Mouse (Mus musculus): ENCODE data around the gene Sgf29. TPM values are rescaled to one million over a fixed set of nuclear protein-coding genes. Genes with fewer than 3 reads are reported as not detected.

Sgf29 gene
- total RNA-seq, 4 experiments from 2014 or later, result 30.5 to 44.4 (median 38.2) TPM

GRCm38 (mm10) chr7:126707442-126708174 lies 58.5 kb downstream of the Sgf29 start, which contains the start of gene Coro1a:
Gene Coro1a, minus strand, starts transcription at chr7:126707787.
- DNase-seq, result no peak

- DNase-seq, result no peak
Measured at GRCm38 (mm10) chr7:126708175-126708952, 59.3 kb downstream of the Sgf29 start.

- DNase-seq, result no peak
Measured at GRCm38 (mm10) chr7:126710266-126710665, 61.2 kb downstream of the Sgf29 start.

- no peak for DNase-seq
Measured at GRCm38 (mm10) chr7:126711910-126712309, 62.8 kb downstream of the Sgf29 start.

- no peak for DNase-seq
Measured at GRCm38 (mm10) chr7:126715679-126716078, 66.6 kb downstream of the Sgf29 start.

- DNase-seq, result no peak
Measured at GRCm38 (mm10) chr7:126717566-126717965, 68.5 kb downstream of the Sgf29 start.

- no peak for DNase-seq
Measured at GRCm38 (mm10) chr7:126718787-126719337, 69.8 kb downstream of the Sgf29 start.

- no peak for DNase-seq
Measured at GRCm38 (mm10) chr7:126721635-126722034, 72.5 kb downstream of the Sgf29 start.

Other genes starting within 250 kb of the Sgf29 start
- under 1 TPM; 0.56 to 0.94 (median 0.78) TPM for gene Cd19, start 234.4 kb upstream of the Sgf29 start, total RNA-seq (2022)
- 100 to 1,000 TPM in 2 of 4 experiments, 10 to 100 TPM in 2; 52.1 to 174 (median 93.2) TPM for gene Rabep2, start 220.6 kb upstream of the Sgf29 start, total RNA-seq (2022)
- gene Atp2a1, start 186.2 kb upstream of the Sgf29 start, total RNA-seq (2022), result under 1 TPM in 1 of 4 experiments, not detected in 3; 0.08 TPM
- 10 to 100 TPM; 54.3 to 78.7 (median 65.2) TPM for gene Sh2b1, start 173.9 kb upstream of the Sgf29 start, total RNA-seq (2022)
- 100 to 1,000 TPM; 205 to 255 (median 223) TPM for gene Tufm, start 161.9 kb upstream of the Sgf29 start, total RNA-seq (2022)
- gene Atxn2l, start 145.9 kb upstream of the Sgf29 start, total RNA-seq (2022), result 100 to 1,000 TPM in 2 of 4 experiments, 10 to 100 TPM in 2; 83.3 to 141 (median 110) TPM
- 100 to 1,000 TPM; 206 to 258 (median 232) TPM for gene Eif3c, start 82.9 kb upstream of the Sgf29 start, total RNA-seq (2022)
- 1 to 10 TPM; 1.4 to 4.3 (median 3.3) TPM for gene Apobr, start 64.4 kb upstream of the Sgf29 start, total RNA-seq (2022)
- 10 to 100 TPM; 25.6 to 55.5 (median 39.8) TPM for gene Cln3, start 63.5 kb upstream of the Sgf29 start, total RNA-seq (2022)
- not detected for gene Il27, start 54.4 kb upstream of the Sgf29 start, total RNA-seq (2022)
- gene Nupr1, start 18.4 kb upstream of the Sgf29 start, total RNA-seq (2022), result 10 to 100 TPM in 2 of 4 experiments, 1 to 10 TPM in 2; 7.9 to 17.5 (median 10.3) TPM
- 10 to 100 TPM; 33.4 to 42.0 (median 40.2) TPM for gene Sult1a1, start 27.1 kb downstream of the Sgf29 start, total RNA-seq (2022)
- 100 to 1,000 TPM in 1 of 4 experiments, 10 to 100 TPM in 3; 78.0 to 116 (median 95.6) TPM for gene Bola2, start 46.1 kb downstream of the Sgf29 start, total RNA-seq (2022)
- gene Slx1b, start 46.5 kb downstream of the Sgf29 start, total RNA-seq (2022), result 10 to 100 TPM; 14.7 to 21.1 (median 18.2) TPM
- 10 to 100 TPM; 21.0 to 28.2 (median 25.0) TPM for gene Coro1a, start 58.5 kb downstream of the Sgf29 start, total RNA-seq (2022)
- 100 to 1,000 TPM; 117 to 195 (median 156) TPM for gene Mapk3, start 110.3 kb downstream of the Sgf29 start, total RNA-seq (2022)
- 1 to 10 TPM; 1.8 to 9.2 (median 5.6) TPM for gene Gdpd3, start 117.0 kb downstream of the Sgf29 start, total RNA-seq (2022)
- gene Ypel3, start 127.6 kb downstream of the Sgf29 start, total RNA-seq (2022), result 100 to 1,000 TPM; 114 to 148 (median 125) TPM
- gene Tbx6, start 132.2 kb downstream of the Sgf29 start, total RNA-seq (2022), result under 1 TPM in 3 of 4 experiments, not detected in 1; 0.35 to 0.74 (median 0.56) TPM
- 100 to 1,000 TPM in 1 of 4 experiments, 10 to 100 TPM in 3; 85.9 to 100 (median 94.9) TPM for gene Ppp4c, start 143.2 kb downstream of the Sgf29 start, total RNA-seq (2022)
- 10 to 100 TPM in 3 of 4 experiments, 1 to 10 TPM in 1; 9.4 to 16.7 (median 13.8) TPM for gene Fam57b, start 148.4 kb downstream of the Sgf29 start, total RNA-seq (2022)
- gene 4930451I11Rik, start 182.3 kb downstream of the Sgf29 start, total RNA-seq (2022), result not detected
- gene Doc2a, start 198.1 kb downstream of the Sgf29 start, total RNA-seq (2022), result 1 to 10 TPM in 2 of 4 experiments, under 1 TPM in 2; 0.15 to 1.4 (median 1.1) TPM
- gene Hirip3, start 212.7 kb downstream of the Sgf29 start, total RNA-seq (2022), result 10 to 100 TPM in 3 of 4 experiments, 1 to 10 TPM in 1; 8.7 to 21.8 (median 15.2) TPM
- gene Ino80e, start 213.1 kb downstream of the Sgf29 start, total RNA-seq (2022), result 10 to 100 TPM; 42.7 to 56.2 (median 48.0) TPM
- 100 to 1,000 TPM in 2 of 4 experiments, 10 to 100 TPM in 2; 68.1 to 117 (median 94.5) TPM for gene Taok2, start 235.4 kb downstream of the Sgf29 start, total RNA-seq (2022)